Mouse (Mus musculus) stomach, embryonic 14.5 days (tissue): ENCODE measurements around the gene Dctn1. TPM values are rescaled to one million over a fixed set of nuclear protein-coding genes. Genes with fewer than 3 reads are reported as not detected.

ENCODE experiments used
- ATAC-seq: fragments of 200-750 bp; cut with Nextera tagmentation; 2 replicates; pipeline ENCODE4 v1.8.0; 2017; ENCODE audit warnings: low read depth, moderate TSS enrichment; ENCODE audit not compliant: insufficient number of reproducible peaks, insufficient read depth, low FRiP score
- H3K27ac ChIP-seq: fragments of 300-500 bp; sonication (generic); 2 replicates; pipeline ENCODE4 v1.5.1; 2014; ENCODE audit warnings: mild to moderate bottlenecking, low read length, moderate library complexity, mixed read lengths
- H3K27me3 ChIP-seq: fragments of 300-500 bp; sonication (generic); 2 replicates; pipeline ENCODE4 v1.6.1; 2014; ENCODE audit warnings: low read length, control low read depth, mixed read lengths; ENCODE audit not compliant: control insufficient read depth, insufficient read depth
- H3K36me3 ChIP-seq: fragments of 300-500 bp; sonication (generic); 2 replicates; pipeline ENCODE4 v1.6.1; 2014; ENCODE audit warnings: mild to moderate bottlenecking, control low read depth, low read length, moderate library complexity, mixed read lengths; ENCODE audit not compliant: control insufficient read depth, insufficient read depth
- H3K4me1 ChIP-seq: fragments of 300-500 bp; sonication (generic); 2 replicates; pipeline ENCODE4 v1.6.1; 2014; ENCODE audit warnings: low read length, control low read depth, mixed read lengths; ENCODE audit not compliant: control insufficient read depth, insufficient read depth
- H3K4me2 ChIP-seq: fragments of 300-500 bp; sonication (generic); replicated peaks from 2 replicates; pipeline ENCODE4 v1.6.1; 2014; ENCODE audit warnings: low read depth, low read length, control low read depth
- H3K4me3 ChIP-seq: fragments of 300-500 bp; sonication (generic); 2 replicates; pipeline ENCODE4 v1.5.1; 2014; ENCODE audit warnings: low read depth, low read length, control low read depth
- H3K9ac ChIP-seq: fragments of 300-500 bp; sonication (generic); replicated peaks from 2 replicates; pipeline ENCODE4 v1.6.1; 2014; ENCODE audit warnings: low read depth, mild to moderate bottlenecking, control low read depth, low read length, moderate library complexity, mixed read lengths
- H3K9me3 ChIP-seq: fragments of 300-500 bp; sonication (generic); 2 replicates; pipeline ENCODE4 v1.6.1; 2016; ENCODE audit warnings: low read depth, low read length, control low read depth; ENCODE audit not compliant: control insufficient read depth
- WGBS: fragments of 180-500 bp; shearing (Covaris S2); extraction: QIAGEN DNeasy Blood & Tissue Kit; methylation state at CpG from one replicate; pipeline ENCODE4 v1.1.7; 2014; 5-methylcytosine and 5-hydroxymethylcytosine counted together
- polyA plus RNA-seq: library from polyadenylated mRNA; unstranded; fragments of >200 nt; fragmentation: Nextera tagmentation; extraction: Ambion mirVana; gene quantifications from 2 replicates; pipeline ENCODE4 v1.2.1, GENCODE M21; 2014

Dctn1 gene
- polyA plus RNA-seq, 1 experiment from 2014 or later: 70.4 TPM

DNA sequence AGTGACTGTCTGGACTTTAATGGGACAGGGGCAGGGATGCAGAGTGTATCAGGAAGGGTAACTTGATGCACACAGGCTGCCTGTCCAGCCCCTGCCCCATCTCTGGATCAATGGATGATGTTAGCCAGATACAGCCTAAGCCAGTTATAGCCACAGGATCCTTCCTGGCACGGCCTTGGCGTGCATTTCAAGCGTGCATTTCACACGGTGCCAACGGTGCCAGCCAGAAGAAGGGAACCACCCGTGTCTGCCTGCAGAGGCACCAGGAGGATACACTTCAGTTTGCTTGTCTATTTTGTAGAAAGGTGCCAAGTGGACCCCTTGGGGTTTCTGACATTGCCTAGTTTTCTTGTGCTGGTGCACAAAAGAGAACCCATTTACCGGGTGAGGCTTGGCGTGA, 25.7 kb upstream of the Dctn1 start:
- Histone ChIP-seq H3K4me1 (peaks cover 27% of the 10 kb centered on the region), H3K27me3 (no peaks in the 10 kb centered on the region), H3K36me3 (no peaks in the 10 kb centered on the region; the same call in 1 of the 2 replicates), H3K9ac (no peak overlapping the region), H3K4me2 (no peak overlapping the region), H3K4me3 (no peak overlapping the region), H3K9me3 (no peaks in the 10 kb centered on the region), H3K27ac (no peak overlapping the region)
- ATAC-seq: no peak
- WGBS: 93% methylated on average over 8 of the region's 8 CpGs

DNA sequence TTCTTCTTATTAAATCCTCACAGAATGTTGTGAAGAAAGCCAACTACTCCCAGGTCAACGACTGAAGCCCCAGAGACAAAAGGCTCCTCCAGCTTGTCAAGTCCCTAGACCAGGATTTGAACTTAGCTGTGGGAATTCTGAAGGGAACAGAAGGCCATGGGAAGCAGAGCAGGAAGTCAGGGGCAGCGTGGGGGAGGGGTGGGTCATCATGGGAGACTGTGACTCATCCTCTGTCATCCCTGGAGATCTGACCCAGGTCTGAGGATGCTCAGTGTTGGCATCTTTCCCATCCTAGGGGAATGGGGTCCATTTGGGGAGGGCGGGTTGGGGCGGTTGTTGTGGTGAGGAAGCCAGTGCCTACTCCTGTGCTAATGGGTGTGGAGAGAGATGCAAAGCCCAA, 24.1 kb upstream of the Dctn1 start:
- 35% methylated on average over 4 of the region's 4 CpGs for WGBS
- peak overlapping the region; percentile 50 for H3K4me2 ChIP-seq
- ATAC-seq: no peak
- no peaks in the 10 kb centered on the region for H3K27me3 ChIP-seq
- H3K27ac ChIP-seq: no peak overlapping the region
- no peak overlapping the region for H3K9ac ChIP-seq
- H3K9me3 ChIP-seq: no peaks in the 10 kb centered on the region
- H3K4me1 ChIP-seq: peaks cover 17% of the 10 kb centered on the region
- no peaks in the 10 kb centered on the region; the same call in none of the 2 replicates for H3K36me3 ChIP-seq
- H3K4me3 ChIP-seq: no peak overlapping the region

DNA sequence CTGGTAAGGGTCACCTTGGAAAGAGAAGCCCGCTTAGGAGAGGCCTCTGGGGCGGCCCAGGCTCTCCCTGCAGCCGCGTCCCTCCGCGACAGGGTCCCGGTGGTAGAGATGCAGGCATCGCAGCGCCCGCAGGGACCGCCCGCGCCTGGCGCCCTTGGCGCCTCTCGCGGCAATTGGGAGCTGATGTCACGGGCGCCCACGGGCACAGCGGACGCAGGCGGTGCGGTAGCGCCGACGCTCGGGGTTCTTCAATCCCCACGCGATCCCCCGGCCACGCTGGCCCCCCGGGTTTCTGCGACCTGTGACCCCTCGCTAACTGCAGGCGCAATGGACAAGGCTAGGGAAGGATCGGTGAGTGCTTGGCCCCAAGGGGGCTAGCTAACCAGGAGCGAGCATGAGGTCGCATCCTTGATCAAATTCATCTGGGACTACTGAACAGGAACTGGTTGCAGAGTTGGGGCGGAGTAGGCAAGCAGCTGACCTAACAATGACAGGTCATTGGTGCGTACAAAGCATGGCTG, 23.4 kb upstream of the Dctn1 start:
- no peaks in the 10 kb centered on the region for H3K27me3 ChIP-seq
- H3K4me3 ChIP-seq: peak overlapping the region; percentile 17; the same call in 1 of the 2 replicates
- ATAC-seq: no peak
- H3K27ac ChIP-seq: 0 out of 2 replicates have a peak overlapping the region, but pooled peaks have one; percentile 21
- WGBS: 11% methylated on average over 41 of the region's 41 CpGs
- H3K36me3 ChIP-seq: peaks cover 6% of the 10 kb centered on the region
- H3K9me3 ChIP-seq: no peaks in the 10 kb centered on the region
- H3K4me1 ChIP-seq: peaks cover 17% of the 10 kb centered on the region
- H3K4me2 ChIP-seq: peak overlapping the region; percentile 50
- H3K9ac ChIP-seq: peak overlapping the region; percentile 46; the same call in 1 of the 2 replicates

DNA sequence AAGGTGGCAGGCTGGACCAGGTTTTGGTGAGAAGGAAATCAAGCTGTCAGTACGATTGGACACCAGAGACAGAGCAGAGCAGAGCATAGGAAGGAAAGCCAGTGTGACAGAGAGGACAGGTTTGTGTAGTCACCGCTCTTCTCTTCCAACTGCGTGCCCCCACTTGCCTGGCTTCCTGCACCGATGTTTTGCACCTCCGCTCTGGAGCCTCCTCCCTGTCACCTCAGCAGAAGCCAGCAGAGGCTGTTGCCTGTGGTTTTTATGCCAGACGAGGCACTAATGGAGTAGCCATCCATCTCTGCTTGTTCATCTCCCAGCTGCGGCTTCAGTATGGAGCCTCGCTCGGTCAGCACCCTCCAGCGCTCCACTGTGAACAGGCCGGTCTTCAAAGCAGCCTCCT, 22.8 kb upstream of the Dctn1 start:
- peaks cover 12% of the 10 kb centered on the region for H3K36me3 ChIP-seq
- H3K27me3 ChIP-seq: no peaks in the 10 kb centered on the region
- no peaks in the 10 kb centered on the region for H3K9me3 ChIP-seq
- H3K4me1 ChIP-seq: peaks cover 17% of the 10 kb centered on the region
- H3K4me2 ChIP-seq: no peak overlapping the region
- 0 out of 2 replicates have a peak overlapping the region, but pooled peaks have one; percentile 21 for H3K27ac ChIP-seq
- H3K9ac ChIP-seq: no peak overlapping the region
- no peak overlapping the region for H3K4me3 ChIP-seq
- WGBS: 40% methylated on average over 11 of the region's 11 CpGs
- ATAC-seq: no peak

DNA sequence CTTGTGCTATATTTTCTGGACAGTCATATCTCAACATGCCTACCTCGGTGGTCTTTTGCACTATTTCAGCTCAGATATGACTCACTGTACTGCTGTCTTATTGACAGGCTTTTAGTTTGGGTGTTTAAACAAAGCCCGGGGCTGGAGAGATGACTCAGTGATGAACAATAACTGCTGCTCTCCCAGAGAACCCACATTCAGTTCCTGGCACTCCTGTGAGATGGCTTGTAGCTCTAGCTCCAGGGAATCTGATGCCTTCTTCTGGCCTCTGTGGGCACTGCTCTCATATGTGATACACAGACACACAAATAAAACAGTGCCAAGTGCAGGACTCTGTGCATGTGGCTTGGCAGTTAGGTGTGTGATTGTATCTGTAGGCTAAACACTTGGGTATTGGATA, 20.5 kb upstream of the Dctn1 start:
- no peak for ATAC-seq
- H3K9me3 ChIP-seq: no peaks in the 10 kb centered on the region
- peaks cover 10% of the 10 kb centered on the region for H3K4me1 ChIP-seq
- H3K27me3 ChIP-seq: no peaks in the 10 kb centered on the region
- no peak overlapping the region for H3K4me2 ChIP-seq
- H3K9ac ChIP-seq: no peak overlapping the region
- H3K36me3 ChIP-seq: peaks cover 27% of the 10 kb centered on the region
- no peak overlapping the region for H3K4me3 ChIP-seq
- WGBS: 54% methylated on average over 2 of the region's 2 CpGs
- no peak overlapping the region for H3K27ac ChIP-seq

DNA sequence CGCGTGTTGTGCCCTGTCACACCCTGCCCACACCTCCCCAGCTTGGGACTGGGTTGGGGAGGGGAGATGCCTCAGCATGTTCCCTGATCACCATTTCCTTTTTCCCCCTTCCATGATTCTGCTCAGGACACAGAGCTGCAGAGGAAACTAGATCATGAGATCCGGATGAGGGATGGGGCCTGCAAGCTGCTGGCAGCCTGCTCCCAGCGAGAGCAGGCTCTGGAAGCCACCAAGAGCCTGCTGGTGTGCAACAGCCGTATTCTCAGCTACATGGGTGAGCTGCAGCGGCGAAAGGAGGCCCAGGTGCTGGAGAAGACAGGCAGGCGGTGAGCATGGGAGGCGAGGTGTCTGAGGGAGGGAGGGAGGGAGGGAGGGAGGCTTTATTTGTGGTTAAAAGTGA, 19.9 kb upstream of the Dctn1 start:
- H3K9ac ChIP-seq: no peak overlapping the region
- no peak overlapping the region for H3K27ac ChIP-seq
- no peak overlapping the region for H3K4me3 ChIP-seq
- no peak overlapping the region for H3K4me2 ChIP-seq
- peaks cover 10% of the 10 kb centered on the region for H3K4me1 ChIP-seq
- H3K9me3 ChIP-seq: no peaks in the 10 kb centered on the region
- peaks cover 27% of the 10 kb centered on the region for H3K36me3 ChIP-seq
- 61% methylated on average over 9 of the region's 9 CpGs for WGBS
- no peaks in the 10 kb centered on the region for H3K27me3 ChIP-seq
- ATAC-seq: no peak

DNA sequence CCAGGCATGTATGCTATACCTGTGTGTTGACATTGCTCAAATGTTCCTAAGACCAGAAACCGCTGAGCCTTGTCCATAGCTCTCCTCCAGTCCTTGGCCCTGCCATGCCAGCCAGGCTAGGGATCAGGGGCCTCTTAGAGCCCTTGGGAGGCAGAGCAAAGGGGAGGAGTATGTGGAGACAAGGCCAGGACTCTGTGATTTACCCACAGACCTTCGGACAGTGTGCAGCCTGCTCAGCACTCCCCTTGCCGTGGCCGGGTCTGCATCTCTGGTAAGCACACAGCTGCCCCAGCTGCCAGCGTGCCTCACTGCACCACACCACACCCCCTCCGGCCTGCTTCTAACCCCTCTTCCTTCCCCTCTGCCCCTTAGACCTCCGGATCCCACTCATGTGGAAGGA, 18.4 kb upstream of the Dctn1 start:
- Histone ChIP-seq H3K4me2 (no peak overlapping the region), H3K9me3 (no peaks in the 10 kb centered on the region), H3K36me3 (peaks cover 28% of the 10 kb centered on the region), H3K27me3 (no peaks in the 10 kb centered on the region), H3K4me1 (peaks cover 6% of the 10 kb centered on the region), H3K27ac (no peak overlapping the region), H3K9ac (no peak overlapping the region), H3K4me3 (no peak overlapping the region)
- no peak for ATAC-seq
- 59% methylated on average over 7 of the region's 7 CpGs for WGBS

DNA sequence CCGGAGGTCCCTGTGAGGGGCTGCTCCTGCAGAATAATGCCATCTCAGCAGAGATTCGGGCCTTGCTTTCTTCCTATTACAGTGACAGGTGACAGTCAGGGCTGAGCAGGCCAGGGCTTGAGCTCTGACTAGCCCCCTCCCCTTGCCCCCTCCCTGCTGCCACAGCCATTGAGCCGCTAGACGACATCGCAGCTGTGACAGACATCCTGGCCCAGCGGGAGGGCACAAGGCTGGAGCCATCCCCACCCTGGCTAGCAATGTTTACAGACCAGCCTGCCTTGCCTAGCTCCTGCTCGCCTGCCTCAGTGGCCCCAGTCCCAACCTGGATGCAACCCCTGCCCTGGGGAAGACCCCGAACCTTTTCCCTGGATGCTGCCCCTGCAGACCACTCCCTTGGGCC, 14.0 kb upstream of the Dctn1 start:
- no peaks in the 10 kb centered on the region for H3K4me1 ChIP-seq
- no peaks in the 10 kb centered on the region for H3K27me3 ChIP-seq
- no peak overlapping the region for H3K9ac ChIP-seq
- H3K4me2 ChIP-seq: no peak overlapping the region
- ATAC-seq: no peak
- H3K36me3 ChIP-seq: peaks cover 33% of the 10 kb centered on the region
- no peaks in the 10 kb centered on the region for H3K9me3 ChIP-seq
- WGBS: 33% methylated on average over 8 of the region's 8 CpGs
- no peak overlapping the region for H3K4me3 ChIP-seq
- H3K27ac ChIP-seq: no peak overlapping the region

DNA sequence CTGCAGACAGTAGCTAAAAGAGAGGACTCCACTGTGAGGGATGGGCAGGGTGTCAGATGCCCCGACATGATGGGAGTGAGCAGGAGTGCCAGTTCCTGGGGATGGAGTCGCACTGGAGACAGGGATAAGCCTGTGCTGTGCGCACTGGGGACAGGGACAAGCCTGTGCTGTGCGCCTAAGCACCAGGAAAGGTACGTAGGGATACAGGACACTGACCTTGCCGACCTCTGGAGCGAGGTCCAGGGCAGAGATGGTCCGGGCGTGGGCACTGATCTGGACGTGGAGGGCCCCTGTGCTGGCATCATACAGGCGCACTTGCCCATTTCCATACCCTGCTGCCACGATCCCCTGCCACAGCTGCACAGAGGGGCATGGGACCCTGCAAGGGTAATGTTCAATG, 12.7 kb upstream of the Dctn1 start:
- no peak for ATAC-seq
- H3K4me1 ChIP-seq: no peaks in the 10 kb centered on the region
- H3K27me3 ChIP-seq: no peaks in the 10 kb centered on the region
- H3K27ac ChIP-seq: no peak overlapping the region
- WGBS: 89% methylated on average over 12 of the region's 12 CpGs
- H3K4me3 ChIP-seq: no peak overlapping the region
- no peak overlapping the region for H3K9ac ChIP-seq
- no peak overlapping the region for H3K4me2 ChIP-seq
- H3K36me3 ChIP-seq: peaks cover 20% of the 10 kb centered on the region
- no peaks in the 10 kb centered on the region for H3K9me3 ChIP-seq
